Mouse (Mus musculus) embryo, embryonic 9.5 days (tissue): ENCODE data around the gene Foxe1.

ENCODE experiments used
- DNase-seq: peaks from one replicate; pipeline ENCODE4 v3.0.0-alpha.2; 2017; ENCODE audit errors: extremely low spot score

The Foxe1 gene

DNA sequence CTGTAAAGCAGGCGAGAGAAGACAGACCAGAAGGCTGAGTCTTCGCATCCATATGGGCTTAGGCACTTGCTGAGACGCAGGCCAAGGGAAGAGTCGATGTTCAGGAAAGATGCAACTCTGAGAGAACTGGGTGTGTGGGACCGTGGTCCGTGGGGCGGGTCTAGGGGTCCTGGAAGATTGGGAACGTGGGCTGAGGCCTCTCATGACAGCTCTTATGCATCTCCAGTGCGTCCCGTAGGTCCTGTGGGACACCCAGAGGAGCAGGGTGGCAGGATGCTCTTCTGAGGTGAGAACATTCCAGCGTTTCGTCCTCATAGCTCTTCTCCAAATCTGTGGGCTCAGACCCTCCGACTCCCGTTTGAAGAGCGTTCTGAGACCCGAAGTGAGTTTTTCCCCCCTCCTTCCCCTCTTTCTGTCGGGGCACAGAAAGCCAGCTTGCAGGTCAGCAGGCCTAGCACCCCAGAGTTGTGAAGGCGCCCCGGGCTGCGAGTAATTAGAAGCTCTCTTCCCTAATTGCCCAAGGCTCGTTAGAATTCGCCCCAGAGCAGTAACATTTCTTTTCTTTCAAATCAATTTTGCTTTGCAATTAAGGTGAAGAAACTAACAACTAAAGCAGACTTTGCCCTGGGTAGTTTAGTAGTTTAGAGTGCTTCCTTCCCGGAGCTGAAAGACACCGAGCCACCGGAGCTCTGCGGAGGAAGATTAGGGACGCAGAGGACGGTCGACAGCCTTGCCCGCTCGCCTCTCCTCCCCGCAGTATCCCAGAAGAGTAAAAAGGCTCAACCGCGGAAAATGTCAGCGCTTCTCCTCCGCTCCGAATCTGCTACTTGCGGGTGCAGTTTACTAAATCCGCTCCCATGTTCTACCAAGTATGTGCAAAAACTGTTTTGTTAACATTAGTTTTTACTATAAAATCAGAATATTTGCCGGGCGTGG, 4.4 kb downstream of the Foxe1 start:
- DNase-seq, result peak; percentile 44

DNA sequence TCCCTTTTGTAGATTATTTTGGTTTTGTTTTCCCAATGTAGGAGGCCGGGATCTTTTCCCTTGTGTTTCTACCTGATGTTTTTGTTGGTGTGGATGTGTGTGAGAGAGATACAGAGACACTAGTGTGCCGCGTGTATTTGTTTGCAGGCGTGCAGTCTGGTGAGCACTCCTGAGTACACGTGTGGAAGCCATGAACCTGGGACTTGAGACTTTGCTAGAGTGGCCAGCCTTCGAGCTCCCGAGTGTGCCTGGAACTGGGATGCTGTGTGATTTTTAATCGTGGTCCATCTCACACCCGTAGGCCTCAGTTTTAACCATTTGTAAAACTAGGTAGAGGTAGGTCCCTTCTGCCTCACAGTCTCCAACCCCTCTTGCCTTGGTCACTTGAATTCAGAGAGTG, 5.5 kb downstream of the Foxe1 start:
- DNase-seq, result peak; percentile 27

GRCm38 (mm10) chr4:46349530-46349929, 6.1 kb downstream of the Foxe1 start:
- no peak for DNase-seq

GRCm38 (mm10) chr4:46353045-46353444, 9.6 kb downstream of the Foxe1 start:
- peak; percentile 33 for DNase-seq

GRCm38 (mm10) chr4:46356351-46357133, 13.1 kb downstream of the Foxe1 start:
- peak; percentile 72 for DNase-seq

DNA sequence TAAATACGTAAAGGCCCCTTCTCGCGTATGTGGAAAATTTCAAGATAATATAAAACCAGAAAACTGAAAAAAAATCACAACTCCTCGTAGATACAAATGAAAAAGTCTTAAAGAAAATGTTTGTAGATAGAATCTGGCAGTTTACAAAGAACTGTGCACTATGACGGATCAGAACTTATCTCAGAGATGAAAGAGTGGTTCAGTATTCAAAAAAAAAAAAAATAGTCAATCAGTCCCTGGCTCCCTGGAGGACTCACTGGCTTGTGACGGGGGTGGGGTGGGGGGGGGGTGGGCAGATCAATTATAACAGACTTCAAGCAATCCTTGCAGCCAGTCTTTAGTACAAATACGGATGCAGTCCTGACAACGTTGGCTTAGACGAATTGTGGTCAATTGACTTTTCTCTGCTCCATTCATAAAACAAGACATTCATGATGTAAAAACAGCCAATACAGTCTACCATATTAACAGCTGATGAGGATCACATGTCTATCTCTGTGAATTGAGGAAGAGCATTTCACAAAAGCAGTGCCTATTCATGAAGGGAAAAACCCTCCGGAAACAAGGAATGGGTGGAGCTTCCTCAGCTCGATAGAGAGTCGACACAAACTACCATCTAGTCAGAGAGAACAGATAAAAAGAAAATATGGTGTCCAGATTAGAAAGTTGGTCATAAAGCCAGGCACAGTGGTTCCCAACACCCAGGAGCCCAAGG, 16.3 kb downstream of the Foxe1 start:
- DNase-seq, result no peak

DNA sequence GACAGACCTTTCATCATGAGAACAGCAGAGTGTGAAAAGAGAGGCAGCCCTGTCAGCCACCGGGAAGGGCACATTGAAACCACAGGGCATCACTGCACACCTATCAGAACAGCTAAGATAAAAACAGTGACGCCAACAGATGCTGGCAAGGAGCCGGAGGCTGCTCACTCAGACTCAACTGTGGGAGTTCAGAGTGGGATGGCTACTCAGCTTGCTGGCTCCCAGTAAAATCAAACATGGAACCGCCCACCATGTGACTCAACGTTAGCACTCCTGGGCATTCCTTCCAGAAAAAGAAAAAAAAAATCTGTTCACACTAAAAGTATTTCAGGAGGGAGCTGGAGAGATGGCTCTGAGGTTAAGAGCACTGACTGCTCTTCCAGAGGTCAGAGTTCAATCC, 17.8 kb downstream of the Foxe1 start:
- DNase-seq, result no peak

DNA sequence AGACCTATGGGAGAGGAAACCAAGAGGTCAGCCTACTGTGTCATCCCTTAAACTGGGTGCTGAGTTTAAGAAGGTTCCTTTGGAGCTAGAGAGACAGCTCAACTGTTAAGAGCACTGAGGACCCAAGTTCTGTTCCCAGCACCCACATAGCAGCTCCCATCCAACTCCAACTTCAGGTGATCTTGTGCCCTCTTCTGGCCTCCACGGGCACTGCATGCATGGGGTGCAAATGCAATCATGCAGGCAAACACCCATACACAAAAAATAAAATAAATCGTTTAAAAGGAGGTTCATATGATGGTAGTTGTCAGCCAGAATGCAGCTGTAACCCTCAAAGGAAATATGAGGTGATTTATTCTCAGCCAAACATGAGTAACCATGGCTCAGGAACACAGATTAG, 21.0 kb downstream of the Foxe1 start:
- DNase-seq, result no peak

DNA sequence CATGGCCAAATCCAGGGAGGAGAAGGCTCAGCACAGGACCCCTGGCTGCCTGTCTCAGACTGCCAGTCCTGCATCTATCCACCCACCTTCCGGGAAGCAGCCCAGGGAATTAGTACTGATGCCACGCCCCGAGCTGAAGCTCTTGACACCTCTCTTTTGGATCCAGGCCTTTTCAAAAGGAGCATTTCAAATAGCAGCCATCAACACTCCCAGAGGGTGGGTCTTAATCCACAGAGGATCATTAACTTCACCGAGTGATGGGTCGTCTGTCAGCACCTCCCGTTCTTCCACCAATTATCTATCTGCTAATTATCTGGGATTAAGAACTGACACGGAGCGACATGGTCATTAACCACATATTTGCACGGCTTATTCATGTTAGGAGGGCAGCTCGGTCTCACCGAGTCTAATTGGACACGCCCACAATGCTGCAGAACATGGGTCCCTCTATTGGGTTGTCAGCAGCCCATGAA, 24.1 kb downstream of the Foxe1 start:
- no peak for DNase-seq

DNA sequence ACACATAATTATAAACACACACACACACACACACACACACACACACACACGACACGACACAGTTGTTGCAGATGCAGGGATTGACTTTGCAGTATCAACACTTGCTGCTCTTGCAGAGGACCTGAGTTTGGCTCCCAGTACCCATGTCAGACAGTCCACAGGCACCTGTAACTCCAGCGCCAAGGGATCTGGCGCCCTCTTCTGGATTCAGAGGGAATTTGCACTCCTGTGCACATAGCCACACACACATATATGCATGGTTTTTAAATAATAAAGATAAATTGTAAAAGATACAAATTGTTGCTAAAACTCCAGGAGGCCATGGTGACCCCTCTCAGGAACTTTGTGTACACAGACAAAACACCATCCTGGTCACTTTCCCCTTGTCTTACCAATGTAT, 25.7 kb downstream of the Foxe1 start:
- no peak for DNase-seq

DNA sequence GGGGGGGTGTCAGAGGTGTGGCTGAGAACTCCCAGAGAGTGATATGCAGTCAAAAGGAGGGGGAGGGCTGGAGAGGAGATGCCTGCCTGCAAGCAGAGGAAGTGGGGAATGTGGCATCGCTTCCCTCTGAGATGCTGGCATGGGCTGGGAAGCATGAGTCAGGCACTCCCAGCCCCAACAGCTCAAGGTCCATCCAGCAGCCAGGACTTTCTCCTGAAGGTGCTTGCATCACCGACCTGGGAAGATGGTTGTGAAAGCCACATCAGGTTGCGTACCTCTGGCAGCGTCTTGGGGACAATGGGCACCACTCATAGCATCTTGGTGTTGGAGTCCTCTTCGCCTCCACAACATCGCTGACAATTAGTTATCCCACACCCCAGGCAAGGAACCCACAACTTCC, 27.0 kb downstream of the Foxe1 start:
- DNase-seq, result no peak

DNA sequence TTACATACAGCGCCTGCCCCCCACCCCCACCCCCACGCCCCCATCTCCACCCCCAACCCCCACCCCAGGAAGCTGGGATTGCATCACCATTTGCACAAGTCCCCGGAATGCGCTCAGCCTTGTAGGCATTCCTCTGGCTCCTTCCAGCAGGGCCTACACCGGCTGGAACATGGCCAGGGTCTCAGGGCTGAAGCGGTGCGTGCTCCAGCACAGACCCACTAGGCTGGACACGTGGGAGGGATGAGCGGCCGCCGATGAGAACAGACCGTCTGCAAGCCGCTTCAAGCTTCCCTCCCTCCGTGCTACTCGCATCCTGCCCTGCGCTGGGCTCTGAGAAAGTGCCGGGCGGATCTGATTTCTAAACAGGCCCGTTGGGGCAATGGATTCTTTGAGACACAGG, 27.6 kb downstream of the Foxe1 start:
- DNase-seq, result peak; percentile 54

- no peak for DNase-seq
Measured at GRCm38 (mm10) chr4:46374455-46374854, 31.0 kb downstream of the Foxe1 start.

GRCm38 (mm10) chr4:46374869-46375368, 31.5 kb downstream of the Foxe1 start:
- DNase-seq, result peak; percentile 76

- DNase-seq, result no peak
Measured at GRCm38 (mm10) chr4:46388556-46388955, 45.1 kb downstream of the Foxe1 start.

DNA sequence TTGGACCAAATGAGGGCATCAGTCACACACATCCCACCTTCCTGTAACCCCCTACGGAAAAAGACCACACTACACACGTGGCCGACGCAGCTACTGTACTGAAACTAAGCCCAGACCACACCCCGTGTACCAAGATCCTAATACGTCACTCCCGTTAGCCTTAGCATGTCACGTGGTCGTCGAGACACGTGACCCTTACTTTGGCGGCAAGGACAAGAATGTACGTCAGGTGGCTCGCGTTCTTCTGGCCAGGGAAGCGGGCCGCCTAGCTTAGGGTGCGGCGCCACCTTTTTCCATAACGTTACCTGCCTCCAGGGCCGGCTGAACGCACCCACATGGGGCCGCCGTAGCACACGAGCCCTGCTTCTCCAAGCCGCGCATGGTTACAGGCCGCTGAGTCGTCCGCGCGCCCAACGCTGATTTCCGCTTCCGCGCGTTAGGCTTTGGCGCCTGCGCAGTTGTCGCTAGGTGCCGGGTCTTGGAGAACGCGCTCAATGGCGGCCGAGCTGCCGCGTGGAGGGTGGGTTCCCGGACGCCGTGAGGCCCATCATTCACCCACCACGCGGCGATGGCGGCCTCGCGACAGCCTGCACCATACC, 45.7 kb downstream of the Foxe1 start, which contains the start of gene Trmo:
Trmo (minus strand) TSS at position 425 of the 599 bp plus-strand sequence.
- peak; percentile 96 for DNase-seq

DNA sequence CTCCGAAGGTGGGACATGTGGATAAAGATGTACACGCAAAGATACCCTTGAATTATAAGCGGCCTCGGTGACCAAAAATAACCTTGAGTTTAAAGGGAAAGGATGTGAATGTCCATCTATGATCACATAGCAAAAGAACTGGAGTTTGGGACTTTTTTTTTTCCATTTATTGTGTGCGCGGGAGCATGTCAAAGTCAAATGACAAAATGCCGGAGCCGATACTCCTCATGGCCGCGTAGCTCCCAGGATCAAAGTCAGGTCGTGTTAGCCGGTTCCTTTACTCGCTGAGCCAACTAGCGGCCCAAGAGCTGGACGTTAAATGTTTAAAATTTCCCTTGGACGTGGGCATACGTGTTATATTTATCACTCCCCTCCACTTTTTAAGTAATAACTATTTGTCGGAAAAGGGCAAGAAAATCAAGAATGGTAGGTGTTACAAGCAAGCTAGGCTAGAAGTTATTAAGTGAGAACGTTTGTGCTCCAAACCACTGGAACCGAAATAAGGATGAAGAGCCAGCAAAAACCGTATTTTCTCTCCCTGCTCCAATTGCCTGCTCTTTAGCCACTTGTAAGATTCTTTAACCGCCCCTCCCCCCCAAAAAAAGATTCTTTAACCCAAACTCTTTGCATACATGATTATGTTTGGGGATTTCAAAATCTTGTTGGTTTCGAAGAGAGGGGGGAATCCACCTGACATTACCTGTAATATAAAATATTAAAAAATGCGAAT, 46.4 kb downstream of the Foxe1 start:
- peak; percentile 62 for DNase-seq

DNA sequence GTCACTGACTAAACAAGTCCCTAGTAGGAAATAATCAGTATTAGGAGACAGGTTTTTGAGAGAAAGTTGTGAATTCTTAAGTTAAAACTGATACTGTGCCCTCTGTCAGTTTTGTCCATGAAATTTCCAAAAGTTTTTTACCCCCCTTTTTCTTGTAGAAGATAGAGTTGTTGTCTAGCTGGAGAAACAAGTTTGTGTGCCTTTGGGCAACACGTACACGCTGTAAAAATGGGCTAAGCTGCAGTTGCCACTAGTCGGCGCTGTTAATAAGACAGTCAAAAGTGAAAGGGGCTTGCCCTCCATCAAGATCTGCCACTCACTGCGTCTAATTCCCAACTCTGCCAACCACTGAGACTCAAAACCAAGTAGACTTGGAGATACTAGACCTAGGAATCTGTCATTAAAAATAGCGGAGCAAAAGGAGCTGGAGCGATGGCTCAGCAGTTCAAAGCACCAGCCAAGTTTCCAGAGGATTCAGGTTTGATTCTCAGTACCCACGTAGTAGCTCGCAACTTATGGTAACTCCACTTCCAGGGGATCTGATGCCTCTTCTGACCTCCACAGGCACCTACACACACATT, 47.1 kb downstream of the Foxe1 start:
- peak; percentile 91 for DNase-seq

GRCm38 (mm10) chr4:46394388-46394787, 51.0 kb downstream of the Foxe1 start:
- no peak for DNase-seq

DNA sequence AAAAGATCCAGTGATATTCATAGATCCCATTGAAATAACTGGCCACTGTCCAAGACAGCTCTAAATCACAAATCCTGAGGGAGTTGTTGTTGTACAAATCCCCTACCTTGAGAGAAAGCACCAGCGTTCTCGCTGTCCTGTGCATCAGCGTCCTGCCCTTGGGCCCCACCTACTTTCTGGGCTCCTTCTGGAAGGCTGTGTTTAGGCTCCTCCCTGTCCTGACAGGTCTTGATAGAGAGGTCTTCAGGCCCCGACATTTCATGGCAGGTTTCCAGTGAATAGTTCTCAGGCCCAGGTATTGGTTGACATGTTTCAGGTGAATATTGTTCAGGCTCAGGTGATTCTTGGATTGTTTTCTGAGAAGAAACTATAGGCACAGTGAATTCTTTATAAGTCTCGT, 52.3 kb downstream of the Foxe1 start:
- no peak for DNase-seq
